ENCODE assay signal across 9 mouse cellular contexts in the genomic region with DNA sequence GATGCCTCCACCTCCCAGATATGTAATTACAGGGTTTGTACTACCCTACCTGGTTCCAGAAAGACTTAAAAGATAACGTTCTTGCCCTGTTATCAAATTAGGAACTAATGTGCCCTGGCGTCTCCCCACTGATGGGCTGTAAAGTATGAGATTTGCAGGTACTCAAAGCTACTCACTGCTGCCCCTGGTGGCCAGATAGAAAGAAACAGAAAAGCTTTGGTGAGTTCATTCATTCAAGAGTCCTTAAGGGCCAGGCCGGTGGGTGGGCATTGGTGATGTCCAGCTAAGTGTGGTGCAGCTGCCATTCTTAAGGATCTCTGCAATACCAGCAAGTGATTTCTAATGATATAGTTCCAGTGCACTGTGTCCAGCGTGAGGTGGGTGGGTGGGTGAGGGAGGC. TPM values are rescaled to one million over a fixed set of nuclear protein-coding genes. Genes with fewer than 3 reads are reported as not detected.
DNase-seq lines count a peak whose midpoint lies in the region; ATAC-seq and TF ChIP-seq lines count a peak whose summit lies in the region.
"Had no signal": no experiment of that assay in that cellular context is flagged by ENCODE, and none has a peak within 500 bp of the region (broad histone marks: within the 10 kb centered on the region; RNA-seq: fewer than 3 reads in every experiment).

No protein-coding gene starts in this region.

- H3K27ac ChIP-seq in liver, embryonic 14.5 days: no peak overlapping the region

- peak; percentile 29 for DNase-seq in heart, postnatal 4 days
- no peak for DNase-seq in heart, postnatal 25 days (ENCODE audit: low spot score)
- DNase-seq in B cell, adult 2 months: peak; percentile 66 to 68
- DNase-seq in T-cell, adult 2 months (ENCODE audit: low spot score): peak; percentile 31
- peak; percentile 23 to 56 (median 31) for DNase-seq in liver, embryonic 14.5 days (ENCODE audit: low read depth in 3 of 3, low spot score in 3 of 3)
- DNase-seq in thymus, postnatal 25 days: peak; percentile 49
- no peak for DNase-seq in left cerebral cortex, adult 11 months (ENCODE audit: low spot score)
- DNase-seq in layer of hippocampus, adult 9-10 months (ENCODE audit: low spot score): no peak

- WGBS in liver, embryonic 14.5 days (ENCODE audit: insufficient replicate concordance): 50% methylated on average over 4 of the region's 4 CpGs

- peaks cover 0 to 6% of the 10 kb centered on the region in 2 experiments; a peak in 2 of 4 replicates for H3K4me1 ChIP-seq in liver, embryonic 14.5 days (replicated peaks; ENCODE audit: control insufficient read depth in 2 of 2, insufficient read depth in 2 of 2, low read length in 1 of 2)

- intact Hi-C loops in heart, postnatal 25 days (cut with DNase I): no loop called here

- no peak overlapping the region for H3K9ac ChIP-seq in liver, embryonic 14.5 days (replicated peaks)

- no peak overlapping the region for H3K4me3 ChIP-seq in liver, embryonic 14.5 days (ENCODE audit: insufficient read depth in 1 of 2, low read depth in 2 of 2, low read length in 2 of 2)

- H3K36me3 ChIP-seq in liver, embryonic 14.5 days (replicated peaks; ENCODE audit: control insufficient read depth, insufficient read depth, low read depth): no peaks in the 10 kb centered on the region

- peak; percentile 75 for TF ChIP-seq CTCF in liver, embryonic 14.5 days (IDR thresholded peaks at IDR 0.05; ENCODE audit: low read depth)

- no peaks in the 10 kb centered on the region for H3K9me3 ChIP-seq in liver, embryonic 14.5 days (ENCODE audit: control insufficient read depth, low read length)

- ATAC-seq in liver, embryonic 14.5 days (ENCODE audit: insufficient read depth): no peak

- H3K27me3 ChIP-seq in liver, embryonic 14.5 days (ENCODE audit: control insufficient read depth, insufficient read depth, low read length): no peaks in the 10 kb centered on the region

- TF ChIP-seq EP300 in liver, embryonic 14.5 days (IDR thresholded peaks at IDR 0.05; ENCODE audit: low read depth): no peak

- no peak overlapping the region for H3K4me2 ChIP-seq in liver, embryonic 14.5 days (ENCODE audit: low read depth)

RNA-seq across cellular contexts. Expression of a gene that starts 2.2 kb away (rescaled TPM):
- 10 to 100 TPM; 10.5 to 11.3 TPM for total RNA-seq in heart, postnatal 4 days (2021)
- 1 to 10 TPM; 3.9 to 4.0 TPM for total RNA-seq in heart, postnatal 25 days (2021)
- polyA plus RNA-seq in liver, embryonic 14.5 days (2012; rRNA removed): 2.0 and 2.5 TPM in 2 replicates
- polyA plus RNA-seq in liver, embryonic 14.5 days (2014; fragmentation: Nextera tagmentation; extraction: Ambion mirVana): 2.5 and 2.6 TPM in 2 replicates

RNA-seq across cellular contexts. Expression of a gene that starts 23.7 kb away (rescaled TPM):
- total RNA-seq in heart, postnatal 4 days (2021): 1 to 10 TPM in 1 of 2 experiments, not detected in 1; 1.9 TPM
- under 1 TPM; 0.78 to 0.98 TPM for total RNA-seq in heart, postnatal 25 days (2021)
- not detected in 2 replicates for polyA plus RNA-seq in liver, embryonic 14.5 days (2012; rRNA removed)
- not detected in 2 replicates for polyA plus RNA-seq in liver, embryonic 14.5 days (2014; fragmentation: Nextera tagmentation; extraction: Ambion mirVana)
- total RNA-seq: layer of hippocampus, adult 18-20 months had no signal

Comparison
In these comparisons a context has a peak if more than half of its experiments do, and no peak if none do; other contexts are left out.
1. DNase-seq: peak in heart, postnatal 4 days (single experiment), B cell, adult 2 months (2 of 2), T-cell, adult 2 months (single experiment), liver, embryonic 14.5 days (3 of 3) and thymus, postnatal 25 days (single experiment); none in heart, postnatal 25 days (single experiment), left cerebral cortex, adult 11 months (single experiment) and layer of hippocampus, adult 9-10 months (single experiment).